Mouse (Mus musculus): ENCODE measurements at regions not wholly inside any gene's neighbourhood (a gene's known extent, or its start where the extent isn't known, plus 50 kb on each side); places are given as distances from the start of the nearest gene placed in this dataset.
A peak's percentile ranks its signal among the peaks of the same experiment; 100 is the strongest.

DNA sequence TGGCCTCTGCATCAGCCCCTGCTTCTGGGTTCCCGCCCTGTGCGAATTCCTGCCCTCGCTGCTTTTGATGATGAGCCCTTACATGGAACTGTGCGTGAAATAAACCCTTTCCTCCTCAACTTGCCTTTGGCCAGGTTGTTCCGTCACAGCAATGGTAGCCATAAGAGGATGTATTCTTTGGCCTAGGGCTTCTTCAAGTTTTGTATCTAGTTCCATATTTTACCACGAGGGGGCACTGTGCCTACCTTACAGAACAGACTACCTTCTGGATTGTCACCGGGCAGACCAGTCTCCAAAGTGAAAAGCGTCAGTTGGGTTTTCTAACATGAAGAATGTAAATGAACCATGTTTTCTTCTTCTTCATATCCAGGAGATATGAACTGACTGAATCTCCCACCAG, 58.7 kb upstream of the Prkcq start:
- TF ChIP-seq CTCF (IDR thresholded peaks at IDR 0.05; ENCODE audit: control insufficient read depth, insufficient read depth, low read length) = peak; percentile 41
- TF ChIP-seq POLR2A (IDR thresholded peaks at IDR 0.05; ENCODE audit: borderline replicate concordance, control insufficient read depth, low read depth, low read length) = no peak

Data from bone marrow, adult 2 months (tissue).